Mouse (Mus musculus) stomach, postnatal 0 days (tissue): ENCODE data around the gene Mterf1b. TPM values are rescaled to one million over a fixed set of nuclear protein-coding genes. Genes with fewer than 3 reads are reported as not detected.
A peak's percentile ranks its signal among the peaks of the same experiment; 100 is the strongest.
"Not testable (repeated sequence)": the region's sequence is repeated elsewhere in the genome, so short reads cannot be mapped to it uniquely, and the experiment has no call there.

Experiments
- ATAC-seq: fragments of 200-750 bp; cut with Nextera tagmentation; 2 replicates; pipeline ENCODE4 v1.8.0; 2017; ENCODE audit not compliant: low FRiP score, low TSS enrichment
- DNase-seq: peaks from one replicate; pipeline ENCODE4 v3.0.0-alpha.2; 2016; ENCODE audit warnings: low spot score
- H3K27ac ChIP-seq: fragments of 300-500 bp; sonication (generic); replicated peaks from 2 replicates; pipeline ENCODE4 v1.5.1; 2014; ENCODE audit warnings: mild to moderate bottlenecking, control low read depth
- H3K27me3 ChIP-seq: fragments of 300-500 bp; sonication (generic); 2 replicates; pipeline ENCODE4 v1.6.1; 2014; ENCODE audit warnings: low read length; ENCODE audit not compliant: control insufficient read depth, insufficient read depth
- H3K36me3 ChIP-seq: fragments of 300-500 bp; sonication (generic); 2 replicates; pipeline ENCODE4 v1.6.1; 2014; ENCODE audit warnings: low read length, mixed read lengths; ENCODE audit not compliant: control insufficient read depth, insufficient read depth
- H3K4me1 ChIP-seq: fragments of 300-500 bp; sonication (generic); replicated peaks from 2 replicates; pipeline ENCODE4 v1.6.1; 2014; ENCODE audit warnings: antibody characterized with exemption; ENCODE audit not compliant: control insufficient read depth, insufficient read depth
- H3K4me2 ChIP-seq: fragments of 300-500 bp; sonication (generic); replicated peaks from 2 replicates; pipeline ENCODE4 v1.6.1; 2014; ENCODE audit warnings: low read depth, mild to moderate bottlenecking, control low read depth, moderate library complexity
- H3K4me3 ChIP-seq: fragments of 300-500 bp; sonication (generic); 2 replicates; pipeline ENCODE4 v1.5.1; 2014; ENCODE audit warnings: low read depth, low read length, control low read depth
- H3K9ac ChIP-seq: fragments of 300-500 bp; sonication (generic); 2 replicates; pipeline ENCODE4 v1.6.1; 2014; ENCODE audit warnings: mild to moderate bottlenecking, low read length, control low read depth, mixed read lengths
- H3K9me3 ChIP-seq: fragments of 300-500 bp; sonication (generic); 2 replicates; pipeline ENCODE4 v1.6.1; 2016; ENCODE audit warnings: low read length; ENCODE audit not compliant: control insufficient read depth
- CTCF ChIP-seq: IDR thresholded peaks from 2 replicates; pipeline ENCODE4 v1.5.1; 2016; ENCODE audit warnings: antibody characterized with exemption, low read depth, mild to moderate bottlenecking, moderate library complexity
- EP300 ChIP-seq: optimal IDR thresholded peaks from 2 replicates; pipeline ENCODE3; 2016; ENCODE audit warnings: antibody characterized with exemption
- WGBS: fragments of 180-500 bp; shearing (Covaris S2); extraction: QIAGEN DNeasy Blood & Tissue Kit; methylation state at CpG from one replicate; pipeline ENCODE4 v1.1.7; 2014; 5-methylcytosine and 5-hydroxymethylcytosine counted together
- polyA plus RNA-seq: library from polyadenylated mRNA; unstranded; fragments of >200 nt; fragmentation: Nextera tagmentation; extraction: Ambion mirVana; gene quantifications from 2 replicates; pipeline ENCODE4 v1.2.1, GENCODE M21; 2015

The Mterf1b gene
- polyA plus RNA-seq, 1 experiment from 2014 or later, result 1.9 TPM

DNA sequence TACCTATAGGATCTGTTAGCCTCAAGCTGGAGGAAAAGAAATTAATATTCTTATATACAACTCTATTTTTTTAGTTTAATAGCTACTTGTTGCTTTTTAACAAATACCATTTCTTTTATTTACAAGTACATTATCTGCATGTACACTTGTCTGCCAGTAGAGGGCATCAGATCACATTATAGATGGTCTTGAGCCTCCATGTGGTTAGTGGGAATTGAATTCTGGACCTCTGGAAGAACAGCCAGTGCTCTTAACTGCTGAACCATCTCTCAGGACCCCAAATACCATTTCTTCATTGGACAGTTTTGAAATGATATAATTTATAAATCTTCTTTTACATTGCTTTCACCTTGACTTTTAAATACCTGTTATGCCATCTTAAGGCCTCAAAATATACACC is 9.2 kb downstream of the Mterf1b start:
- DNase-seq, result no peak
- no peak overlapping the region for H3K27ac ChIP-seq
- H3K36me3 ChIP-seq, result no peaks in the 10 kb centered on the region
- H3K27me3 ChIP-seq, result no peaks in the 10 kb centered on the region
- TF ChIP-seq EP300 (no peak), CTCF (peak; percentile 83)
- no peak for ATAC-seq
- no peak overlapping the region for H3K4me3 ChIP-seq
- no peak overlapping the region for H3K9ac ChIP-seq
- no peaks in the 10 kb centered on the region for H3K4me1 ChIP-seq
- H3K4me2 ChIP-seq, result no peak overlapping the region
- H3K9me3 ChIP-seq, result no peaks in the 10 kb centered on the region

DNA sequence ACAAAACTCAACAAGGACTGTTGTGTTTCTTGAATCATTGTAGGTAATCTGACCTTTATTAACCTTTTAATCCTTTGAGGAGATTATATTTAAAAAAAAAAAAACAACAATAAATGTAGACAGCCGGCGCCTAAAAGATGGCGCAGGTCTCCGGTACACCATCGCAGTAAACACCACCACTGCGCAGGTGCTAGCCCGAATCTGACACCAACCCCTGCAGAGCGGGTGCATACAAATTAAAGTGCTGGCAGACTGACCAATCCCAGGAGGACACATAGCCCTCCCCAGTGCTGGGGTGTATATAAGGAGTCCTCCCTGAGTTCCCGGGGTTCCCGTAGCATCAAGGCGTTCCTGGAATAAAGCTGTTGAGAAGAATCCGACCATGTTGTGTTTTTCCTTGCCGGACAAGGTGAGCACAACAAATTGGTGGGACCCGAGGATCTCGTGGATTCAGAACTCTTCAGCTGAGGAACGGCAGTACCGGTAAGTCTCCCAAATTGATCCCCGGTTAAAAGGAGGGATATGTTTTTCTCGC is 10.2 kb downstream of the Mterf1b start:
- WGBS, result 95% methylated on average over 19 of the region's 19 CpGs
- not testable (repeated sequence) for H3K27me3 ChIP-seq, H3K36me3 ChIP-seq, H3K9ac ChIP-seq, H3K9me3 ChIP-seq, DNase-seq, H3K4me2 ChIP-seq, H3K4me3 ChIP-seq, H3K4me1 ChIP-seq, H3K27ac ChIP-seq, ATAC-seq

DNA sequence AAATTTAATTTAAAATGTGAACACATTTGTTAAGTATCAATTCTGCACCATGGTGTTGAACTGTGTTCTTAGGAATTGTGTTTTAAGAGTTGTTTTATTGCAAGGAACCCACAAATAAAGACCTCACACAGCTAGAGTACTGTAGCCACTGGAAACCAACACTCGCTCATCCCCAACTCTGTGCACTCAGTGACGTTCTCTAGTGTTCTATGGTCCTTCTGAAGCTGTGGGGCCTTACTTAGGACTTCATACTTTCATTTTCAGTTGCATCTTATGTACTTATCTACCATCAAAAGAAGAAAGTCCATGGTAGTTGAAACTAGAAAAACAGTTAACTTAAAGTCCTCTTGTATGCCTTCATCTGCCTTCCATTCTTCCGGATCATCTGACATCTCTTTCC is 17.9 kb downstream of the Mterf1b start:
- ATAC-seq, H3K9me3 ChIP-seq, H3K4me3 ChIP-seq, H3K27me3 ChIP-seq, H3K27ac ChIP-seq, H3K9ac ChIP-seq, DNase-seq, H3K4me2 ChIP-seq, H3K4me1 ChIP-seq, H3K36me3 ChIP-seq: not testable (repeated sequence)
- WGBS, result 80% methylated on average over 3 of the region's 3 CpGs

DNA sequence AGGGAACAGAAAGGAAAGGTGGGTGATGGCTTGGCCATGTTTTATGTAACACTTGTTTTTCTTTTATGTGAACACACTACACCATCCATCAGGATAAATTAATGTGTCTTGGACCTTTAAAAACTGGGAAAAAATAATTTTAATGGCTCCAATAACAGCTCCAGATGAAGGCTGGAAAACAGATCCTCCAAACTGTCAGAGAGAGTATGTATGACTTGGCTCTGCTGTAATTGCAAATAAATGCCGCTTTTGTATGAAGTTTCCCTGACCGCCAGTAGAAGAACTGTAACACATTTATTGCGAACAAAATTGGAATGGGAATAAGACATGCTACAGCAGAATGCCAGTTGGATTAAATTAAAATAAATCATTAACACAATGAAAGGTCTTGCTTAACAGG is 29.1 kb downstream of the Mterf1b start:
- no peak for ATAC-seq
- no peak overlapping the region for H3K9ac ChIP-seq
- no peaks in the 10 kb centered on the region for H3K36me3 ChIP-seq
- no peaks in the 10 kb centered on the region for H3K4me1 ChIP-seq
- H3K27ac ChIP-seq, result no peak overlapping the region
- no peak overlapping the region for H3K4me3 ChIP-seq
- no peak overlapping the region for H3K4me2 ChIP-seq
- TF ChIP-seq EP300 (no peak), CTCF (no peak; the same call in 1 of the 2 replicates)
- no peaks in the 10 kb centered on the region for H3K9me3 ChIP-seq
- no peak for DNase-seq
- no peaks in the 10 kb centered on the region for H3K27me3 ChIP-seq
- 17% methylated on average over 3 of the region's 3 CpGs for WGBS

DNA sequence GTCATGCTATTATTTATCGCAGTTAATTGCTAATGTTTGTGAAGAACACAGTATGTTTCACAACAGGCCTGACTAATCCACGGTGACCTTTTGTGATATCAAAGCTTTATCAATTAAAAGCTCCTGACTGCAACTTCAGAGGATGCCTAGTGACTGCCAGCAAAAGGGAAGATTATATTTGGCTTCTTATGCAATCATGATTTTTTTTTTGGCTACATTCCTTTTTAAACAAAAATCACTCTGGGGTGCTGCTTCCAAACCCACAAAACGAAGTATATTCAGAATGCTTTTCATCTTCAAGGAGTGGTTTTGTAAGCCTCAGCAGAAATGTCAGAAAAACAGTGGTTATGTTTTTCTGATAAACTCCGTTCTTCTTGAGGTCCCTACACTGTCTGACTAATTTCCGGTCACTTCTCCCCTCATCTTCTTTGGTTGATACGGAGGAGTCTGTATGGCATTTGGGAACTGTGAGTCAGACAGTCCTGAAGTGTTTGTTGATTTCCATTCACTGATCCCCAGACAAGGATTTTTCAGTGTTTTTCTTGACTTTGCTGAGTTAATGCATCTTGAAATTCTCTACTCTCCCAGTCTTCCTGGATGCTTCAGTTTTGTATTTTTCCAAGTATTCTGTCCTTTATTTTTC is 29.9 kb downstream of the Mterf1b start:
- TF ChIP-seq EP300 (no peak), CTCF (no peak)
- no peaks in the 10 kb centered on the region for H3K36me3 ChIP-seq
- no peak overlapping the region for H3K27ac ChIP-seq
- DNase-seq (no peak), ATAC-seq (no peak)
- no peak overlapping the region for H3K4me2 ChIP-seq
- 41% methylated on average over 6 of the region's 6 CpGs for WGBS
- no peak overlapping the region for H3K4me3 ChIP-seq
- no peak overlapping the region for H3K9ac ChIP-seq
- H3K4me1 ChIP-seq, result no peaks in the 10 kb centered on the region
- H3K9me3 ChIP-seq, result no peaks in the 10 kb centered on the region
- H3K27me3 ChIP-seq, result no peaks in the 10 kb centered on the region

DNA sequence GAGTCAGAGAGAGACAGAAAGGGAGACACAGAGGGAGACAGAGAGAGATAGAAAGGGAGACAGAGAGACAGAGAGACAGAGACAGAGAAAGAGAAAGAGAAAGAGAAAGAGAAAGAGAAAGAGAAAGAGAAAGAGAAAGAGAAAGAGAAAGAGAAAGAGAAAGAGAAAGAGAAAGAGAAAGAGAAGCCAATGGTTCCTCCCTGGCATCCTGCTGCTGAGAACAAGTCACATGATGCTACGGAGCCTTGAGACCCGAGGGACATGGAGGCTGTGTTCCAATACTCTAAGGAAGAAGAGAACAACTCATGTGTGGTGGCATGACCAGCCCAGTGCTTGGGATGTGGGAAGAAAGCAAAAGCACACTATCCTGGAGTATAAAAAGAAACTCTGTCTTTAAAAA is 40.0 kb downstream of the Mterf1b start:
- H3K4me1 ChIP-seq, result no peaks in the 10 kb centered on the region
- no peak for DNase-seq
- ATAC-seq, result no peak
- 80% methylated on average over 2 of the region's 2 CpGs for WGBS
- H3K9ac ChIP-seq, result no peak overlapping the region
- no peak overlapping the region for H3K27ac ChIP-seq
- no peaks in the 10 kb centered on the region for H3K36me3 ChIP-seq
- H3K9me3 ChIP-seq, result no peaks in the 10 kb centered on the region
- H3K4me2 ChIP-seq, result no peak overlapping the region
- H3K27me3 ChIP-seq, result no peaks in the 10 kb centered on the region
- TF ChIP-seq EP300 (no peak), CTCF (no peak)
- H3K4me3 ChIP-seq, result no peak overlapping the region
